Comparison of ENCODE assay signal across 30 mouse cellular contexts in the genomic region with DNA sequence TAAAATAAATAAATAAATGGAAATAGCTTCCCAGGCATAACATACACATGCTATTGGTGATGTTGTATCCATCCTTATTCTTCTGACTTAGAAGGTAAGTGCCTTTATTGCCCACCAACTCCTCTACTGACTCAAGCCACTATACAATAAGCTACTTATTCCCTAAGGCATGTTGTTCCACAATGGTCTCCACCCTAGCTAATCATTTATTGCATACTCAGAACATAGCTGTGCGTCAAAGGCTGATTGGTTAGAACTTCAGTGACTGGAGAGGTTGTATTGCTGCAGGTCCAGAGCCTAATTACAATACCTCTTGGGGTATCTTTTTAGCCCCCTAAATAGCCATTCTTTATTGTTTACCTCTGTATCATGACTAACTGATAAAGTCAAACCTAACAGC. TPM values are rescaled to one million over a fixed set of nuclear protein-coding genes. Genes with fewer than 3 reads are reported as not detected.
DNase-seq lines count a peak whose midpoint lies in the region; ATAC-seq and TF ChIP-seq lines count a peak whose summit lies in the region.
"Had no signal": no experiment of that assay in that cellular context is flagged by ENCODE, and none has a peak within 500 bp of the region (broad histone marks: within the 10 kb centered on the region; RNA-seq: fewer than 3 reads in every experiment).

No protein-coding gene starts in this region.

- H3K4me3 ChIP-seq in forebrain, embryonic 10.5 days: no peak overlapping the region
- H3K4me3 ChIP-seq in forebrain, postnatal 0 days (ENCODE audit: low read depth, low read length): no peak overlapping the region
- no peak overlapping the region for H3K4me3 ChIP-seq in forebrain, embryonic 12.5 days (replicated peaks)
- H3K4me3 ChIP-seq in forebrain, embryonic 14.5 days (ENCODE audit: low read depth, low read length): no peak overlapping the region
- no peak overlapping the region for H3K4me3 ChIP-seq in intestine, postnatal 0 days (ENCODE audit: low read depth, low read length)
- H3K4me3 ChIP-seq in intestine, embryonic 16.5 days (ENCODE audit: low read length): no peak overlapping the region
- H3K4me3 ChIP-seq: embryonic facial prominence, embryonic 13.5 days; embryonic facial prominence, embryonic 15.5 days; erythroblast, embryonic 14.5 days had no signal

- no peaks in the 10 kb centered on the region for H3K36me3 ChIP-seq in forebrain, embryonic 10.5 days (replicated peaks)
- H3K36me3 ChIP-seq in forebrain, postnatal 0 days (ENCODE audit: insufficient read depth): no peaks in the 10 kb centered on the region
- H3K36me3 ChIP-seq in forebrain, embryonic 12.5 days (replicated peaks): no peaks in the 10 kb centered on the region
- H3K36me3 ChIP-seq in forebrain, embryonic 14.5 days (ENCODE audit: control insufficient read depth, insufficient read depth, low read length): no peaks in the 10 kb centered on the region
- H3K36me3 ChIP-seq in intestine, postnatal 0 days (ENCODE audit: control insufficient read depth, insufficient read depth): no peaks in the 10 kb centered on the region
- H3K36me3 ChIP-seq in intestine, embryonic 16.5 days (ENCODE audit: control insufficient read depth, insufficient read depth, low read length): no peaks in the 10 kb centered on the region
- H3K36me3 ChIP-seq: embryonic facial prominence, embryonic 13.5 days; embryonic facial prominence, embryonic 15.5 days; G1E had no signal

- no peaks in the 10 kb centered on the region for H3K27me3 ChIP-seq in forebrain, embryonic 10.5 days (ENCODE audit: poor library complexity, severe bottlenecking)
- no peaks in the 10 kb centered on the region for H3K27me3 ChIP-seq in forebrain, postnatal 0 days (ENCODE audit: insufficient read depth, low read length)
- H3K27me3 ChIP-seq in forebrain, embryonic 12.5 days: no peaks in the 10 kb centered on the region
- H3K27me3 ChIP-seq in forebrain, embryonic 14.5 days (replicated peaks; ENCODE audit: control insufficient read depth, insufficient read depth, low read length): no peaks in the 10 kb centered on the region
- H3K27me3 ChIP-seq in intestine, postnatal 0 days (replicated peaks; ENCODE audit: control insufficient read depth, insufficient read depth, low read length): no peaks in the 10 kb centered on the region
- no peaks in the 10 kb centered on the region for H3K27me3 ChIP-seq in intestine, embryonic 16.5 days (replicated peaks; ENCODE audit: control insufficient read depth, insufficient read depth, low read length)
- H3K27me3 ChIP-seq: CH12.LX; embryonic facial prominence, embryonic 13.5 days; embryonic facial prominence, embryonic 15.5 days had no signal

- H3K4me1 ChIP-seq in forebrain, embryonic 10.5 days: peaks cover 59% of the 10 kb centered on the region
- H3K4me1 ChIP-seq in forebrain, postnatal 0 days (ENCODE audit: insufficient read depth): no peaks in the 10 kb centered on the region
- H3K4me1 ChIP-seq in forebrain, embryonic 12.5 days: peaks cover 20% of the 10 kb centered on the region
- H3K4me1 ChIP-seq in forebrain, embryonic 14.5 days (ENCODE audit: control insufficient read depth, insufficient read depth, low read length): peaks cover 11% of the 10 kb centered on the region
- H3K4me1 ChIP-seq in intestine, postnatal 0 days (replicated peaks; ENCODE audit: control insufficient read depth, insufficient read depth, low read length): no peaks in the 10 kb centered on the region; the same call in 1 of the 2 replicates
- no peaks in the 10 kb centered on the region for H3K4me1 ChIP-seq in intestine, embryonic 16.5 days (ENCODE audit: control insufficient read depth, insufficient read depth, low read length)
- H3K4me1 ChIP-seq: embryonic facial prominence, embryonic 13.5 days; embryonic facial prominence, embryonic 15.5 days had no signal

- ATAC-seq in forebrain, postnatal 0 days: no peak
- ATAC-seq in forebrain, embryonic 12.5 days (ENCODE audit: low FRiP score): no peak
- ATAC-seq in forebrain, embryonic 14.5 days: no peak
- peak; percentile 62 for ATAC-seq in intestine, postnatal 0 days
- no peak for ATAC-seq in intestine, embryonic 16.5 days
- ATAC-seq: activated CD4-positive, CD25-positive, alpha-beta regulatory T cell, adult 4 months; CD4-positive, CD25-positive, alpha-beta regulatory T cell, adult 4 months; Patski had no signal

- TF ChIP-seq CTCF in forebrain, postnatal 0 days (IDR thresholded peaks at IDR 0.05; ENCODE audit: low read depth): no peak
- no peak for TF ChIP-seq CTCF in intestine, postnatal 0 days (IDR thresholded peaks at IDR 0.05; ENCODE audit: low read depth)

- H3K9ac ChIP-seq in forebrain, postnatal 0 days: no peak overlapping the region
- H3K9ac ChIP-seq in forebrain, embryonic 12.5 days: no peak overlapping the region
- no peak overlapping the region for H3K9ac ChIP-seq in forebrain, embryonic 14.5 days (ENCODE audit: low read length)
- no peak overlapping the region for H3K9ac ChIP-seq in intestine, postnatal 0 days (ENCODE audit: low read depth, low read length)
- H3K9ac ChIP-seq in intestine, embryonic 16.5 days (ENCODE audit: low read depth, low read length): no peak overlapping the region
- H3K9ac ChIP-seq: embryonic facial prominence, embryonic 13.5 days; embryonic facial prominence, embryonic 15.5 days had no signal

- no peak for DNase-seq in forebrain, embryonic 10.5 days (ENCODE audit: extremely low spot score, low spot score)
- no peak for DNase-seq in forebrain, postnatal 0 days
- DNase-seq in forebrain, embryonic 14.5 days (ENCODE audit: low spot score): no peak
- DNase-seq: adrenal gland, adult 2 months; adrenal gland, postnatal 10 days; adrenal gland, postnatal 25 days; B cell, adult 2 months; cerebellum, adult 11 months; cerebellum, adult 18-20 months; cerebellum, adult 8-10 months; cerebellum, adult 9-11 months; cerebellum, postnatal 14 days; cerebellum, postnatal 36 days; embryo, embryonic 11 days had no signal

- H3K9me3 ChIP-seq in forebrain, embryonic 10.5 days: no peaks in the 10 kb centered on the region
- no peaks in the 10 kb centered on the region for H3K9me3 ChIP-seq in forebrain, postnatal 0 days (ENCODE audit: low read length)
- H3K9me3 ChIP-seq in forebrain, embryonic 12.5 days: no peaks in the 10 kb centered on the region
- no peaks in the 10 kb centered on the region for H3K9me3 ChIP-seq in forebrain, embryonic 14.5 days (replicated peaks; ENCODE audit: control insufficient read depth, low read length)
- no peaks in the 10 kb centered on the region for H3K9me3 ChIP-seq in intestine, postnatal 0 days (ENCODE audit: control insufficient read depth)
- no peaks in the 10 kb centered on the region for H3K9me3 ChIP-seq in intestine, embryonic 16.5 days (ENCODE audit: control insufficient read depth, low read length)
- H3K9me3 ChIP-seq: embryonic facial prominence, embryonic 13.5 days; embryonic facial prominence, embryonic 15.5 days; G1E had no signal

- WGBS in forebrain, embryonic 10.5 days: 91% methylated on average over 1 of the region's 1 CpGs
- 82% methylated on average over 1 of the region's 1 CpGs for WGBS in forebrain, postnatal 0 days
- 69% methylated on average over 1 of the region's 1 CpGs for WGBS in forebrain, embryonic 12.5 days
- 66% methylated on average over 1 of the region's 1 CpGs for WGBS in forebrain, embryonic 14.5 days
- WGBS in intestine, postnatal 0 days: 60% methylated on average over 1 of the region's 1 CpGs
- 78% methylated on average over 1 of the region's 1 CpGs for WGBS in intestine, embryonic 16.5 days

- H3K27ac ChIP-seq in forebrain, embryonic 10.5 days: peak overlapping the region; percentile 82
- H3K27ac ChIP-seq in forebrain, postnatal 0 days (ENCODE audit: low read depth, low read length): no peak overlapping the region
- H3K27ac ChIP-seq in forebrain, embryonic 12.5 days: 0 out of 2 replicates have a peak overlapping the region, but pooled peaks have one; percentile 9
- H3K27ac ChIP-seq in forebrain, embryonic 14.5 days (ENCODE audit: low read depth, low read length): no peak overlapping the region
- no peak overlapping the region for H3K27ac ChIP-seq in intestine, postnatal 0 days (ENCODE audit: low read depth, low read length)
- H3K27ac ChIP-seq in intestine, embryonic 16.5 days (ENCODE audit: low read length): no peak overlapping the region
- H3K27ac ChIP-seq: embryonic facial prominence, embryonic 13.5 days; embryonic facial prominence, embryonic 15.5 days had no signal

- H3K4me2 ChIP-seq in forebrain, postnatal 0 days (ENCODE audit: low read depth): no peak overlapping the region
- no peak overlapping the region for H3K4me2 ChIP-seq in forebrain, embryonic 12.5 days
- H3K4me2 ChIP-seq in forebrain, embryonic 14.5 days (ENCODE audit: low read length): no peak overlapping the region
- no peak overlapping the region for H3K4me2 ChIP-seq in intestine, postnatal 0 days (replicated peaks; ENCODE audit: low read depth)
- H3K4me2 ChIP-seq in intestine, embryonic 16.5 days (ENCODE audit: low read depth, low read length): no peak overlapping the region
- H3K4me2 ChIP-seq: embryonic facial prominence, embryonic 13.5 days; embryonic facial prominence, embryonic 15.5 days had no signal

RNA-seq across cellular contexts. Expression of a gene that starts 29.5 kb away (rescaled TPM):
- 55.2 and 59.0 TPM in 2 replicates for polyA plus RNA-seq in forebrain, embryonic 10.5 days (2016; fragmentation: Nextera tagmentation; extraction: Ambion mirVana)
- total RNA-seq in forebrain, postnatal 0 days (2014; rRNA removed): 52.9 and 76.9 TPM in 2 replicates
- 51.6 and 59.4 TPM in 2 replicates for polyA plus RNA-seq in forebrain, postnatal 0 days (2015; fragmentation: Nextera tagmentation; extraction: Ambion mirVana)
- 42.6 and 52.9 TPM in 2 replicates for polyA plus RNA-seq in forebrain, embryonic 12.5 days (2016; fragmentation: Nextera tagmentation; extraction: Ambion mirVana)
- 47.8 and 59.0 TPM in 2 replicates for polyA plus RNA-seq in forebrain, embryonic 14.5 days (2014; fragmentation: Nextera tagmentation; extraction: Ambion mirVana)
- 35.5 and 36.4 TPM in 2 replicates for polyA plus RNA-seq in intestine, postnatal 0 days (2015; fragmentation: Nextera tagmentation; extraction: Ambion mirVana)
- polyA plus RNA-seq in intestine, embryonic 16.5 days (2015; fragmentation: Nextera tagmentation; extraction: Ambion mirVana): 42.9 and 48.6 TPM in 2 replicates

RNA-seq across cellular contexts. Expression of a gene that starts 46.4 kb away (rescaled TPM):
- not detected in 2 replicates for polyA plus RNA-seq in forebrain, embryonic 10.5 days (2016; fragmentation: Nextera tagmentation; extraction: Ambion mirVana)
- not detected in 2 replicates for total RNA-seq in forebrain, postnatal 0 days (2014; rRNA removed)
- polyA plus RNA-seq in forebrain, postnatal 0 days (2015; fragmentation: Nextera tagmentation; extraction: Ambion mirVana): 0.18 TPM in 1 of 2 replicates, not detected in the other
- polyA plus RNA-seq in forebrain, embryonic 12.5 days (2016; fragmentation: Nextera tagmentation; extraction: Ambion mirVana): not detected in 2 replicates
- polyA plus RNA-seq in forebrain, embryonic 14.5 days (2014; fragmentation: Nextera tagmentation; extraction: Ambion mirVana): not detected in 2 replicates
- 0.14 TPM in 1 of 2 replicates, not detected in the other for polyA plus RNA-seq in intestine, postnatal 0 days (2015; fragmentation: Nextera tagmentation; extraction: Ambion mirVana)
- not detected in 2 replicates for polyA plus RNA-seq in intestine, embryonic 16.5 days (2015; fragmentation: Nextera tagmentation; extraction: Ambion mirVana)
- total RNA-seq: adrenal gland, adult 2 months; adrenal gland, postnatal 10 days; adrenal gland, postnatal 25 days; adrenal gland, postnatal 4 days; CH12.LX; common myeloid progenitor, adult 5-6 weeks had no signal
- polyA plus RNA-seq: adrenal gland, adult 2 months; brain, embryonic 14.5 days; embryonic facial prominence, embryonic 11.5 days; embryonic facial prominence, embryonic 13.5 days; erythroblast, embryonic 14.5 days; frontal cortex, adult 2 months; G1E had no signal

Comparison
In these comparisons a context has a peak if more than half of its experiments do, and no peak if none do; other contexts are left out.
1. H3K27ac ChIP-seq: peak in forebrain, embryonic 10.5 days (single experiment) and forebrain, embryonic 12.5 days (single experiment); none in forebrain, postnatal 0 days (single experiment), forebrain, embryonic 14.5 days (single experiment), intestine, postnatal 0 days (single experiment) and intestine, embryonic 16.5 days (single experiment).